Mouse (Mus musculus) heart, adult 8-10 months (tissue): ENCODE results near the gene Cep85l. TPM values are rescaled to one million over a fixed set of nuclear protein-coding genes. Genes with fewer than 3 reads are reported as not detected.
A peak's percentile ranks its signal among the peaks of the same experiment; 100 is the strongest.

ENCODE experiments used
- DNase-seq: peaks from one replicate; pipeline ENCODE4 v3.0.0; 2022; ENCODE audit warnings: low spot score
- total RNA-seq, 4 experiments: library from RNA; stranded (reverse); gene quantifications; 2 replicates each; pipeline ENCODE4 v1.2.4; 2022

The Cep85l gene
- 10 to 100 TPM; 13.1 to 16.0 (median 14.3) TPM for total RNA-seq

- DNase-seq, result peak; percentile 90
Observed at GRCm38 (mm10) chr10:53379709-53380106, at the start of gene Cep85l. TSS of gene Cep85l (minus strand) at chr10:53379947.

GRCm38 (mm10) chr10:53428695-53429447 is 49.1 kb upstream of the Cep85l start:
- DNase-seq, result peak; percentile 75

GRCm38 (mm10) chr10:53426524-53426923 is 46.8 kb upstream of the Cep85l start:
- DNase-seq, result no peak

GRCm38 (mm10) chr10:53423091-53423490 is 43.3 kb upstream of the Cep85l start:
- DNase-seq, result no peak

DNA sequence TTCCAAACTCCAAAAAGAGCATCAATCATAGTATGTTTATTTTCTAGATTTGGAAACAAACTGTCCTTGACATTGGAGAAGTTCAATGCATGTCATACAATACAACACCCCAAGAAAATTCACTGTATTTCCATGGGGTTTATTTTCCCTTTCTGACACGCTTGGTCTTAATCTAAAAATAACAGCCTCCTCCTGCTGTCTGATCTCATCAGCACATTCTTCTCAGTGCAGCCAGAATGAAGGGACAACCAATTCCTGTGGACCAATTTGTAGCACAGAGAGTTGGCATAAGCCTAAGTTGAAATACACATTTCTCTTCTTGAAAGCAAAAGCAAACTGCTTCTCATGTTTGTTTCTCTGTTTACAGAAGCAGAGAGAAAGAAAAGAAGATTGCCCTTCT is 42.5 kb upstream of the Cep85l start:
- no peak for DNase-seq

DNA sequence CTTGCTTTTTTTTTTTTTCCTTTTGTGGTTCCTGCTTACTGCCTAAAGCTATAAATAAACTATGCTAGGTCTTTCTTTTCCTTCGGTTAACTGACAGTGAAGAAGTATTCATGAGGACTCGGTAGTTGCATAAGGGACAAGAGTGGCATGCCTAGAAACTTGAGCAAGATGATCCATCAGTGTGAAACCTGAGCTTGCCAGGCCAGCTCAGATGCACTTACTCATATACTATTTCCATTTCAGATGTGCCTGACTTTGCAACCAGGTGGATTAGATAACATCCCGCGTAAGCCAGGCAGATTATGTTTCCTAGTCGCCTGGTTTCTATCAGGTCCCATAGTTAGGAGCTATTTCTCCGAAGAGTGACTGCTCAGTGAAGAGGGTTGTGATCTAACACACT is 41.9 kb upstream of the Cep85l start:
- no peak for DNase-seq

GRCm38 (mm10) chr10:53420069-53420468 is 40.3 kb upstream of the Cep85l start:
- DNase-seq, result no peak

DNA sequence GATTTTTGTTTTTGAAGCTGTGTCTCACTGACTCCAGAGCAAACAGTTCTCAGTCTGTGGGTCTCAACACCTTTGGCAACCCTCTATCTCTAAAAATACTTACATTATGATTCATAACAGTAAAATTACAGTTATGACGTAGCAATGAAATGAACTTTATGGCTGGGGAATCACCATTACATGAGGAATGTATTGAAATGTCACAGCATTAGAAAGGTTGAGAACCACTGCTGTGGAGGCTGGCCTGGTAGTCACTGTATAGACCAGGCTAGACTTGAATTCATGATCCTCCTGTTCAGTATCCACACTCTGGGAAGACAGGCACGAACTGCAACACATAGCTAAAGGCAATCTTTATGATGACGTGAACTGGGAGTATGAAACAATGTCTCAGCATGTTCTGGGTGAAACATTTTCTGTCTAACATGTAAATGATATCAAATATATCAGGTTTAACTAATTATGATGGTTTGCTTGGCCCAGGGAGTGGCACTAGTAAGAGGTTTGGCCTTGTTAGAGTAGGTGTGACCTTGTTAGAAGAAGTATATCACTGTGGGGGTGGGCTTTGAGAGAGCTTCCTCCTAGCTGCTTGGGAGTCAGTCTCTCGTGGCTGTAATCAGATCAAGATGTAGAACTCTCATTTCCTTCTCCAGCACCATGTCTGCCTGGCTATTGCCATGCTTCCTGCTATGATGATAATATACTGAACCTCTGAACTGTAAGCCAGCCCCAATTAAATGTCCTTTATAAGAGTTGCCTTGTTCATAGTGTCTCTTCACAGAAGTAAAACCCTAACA is 39.6 kb upstream of the Cep85l start:
- DNase-seq, result no peak

DNA sequence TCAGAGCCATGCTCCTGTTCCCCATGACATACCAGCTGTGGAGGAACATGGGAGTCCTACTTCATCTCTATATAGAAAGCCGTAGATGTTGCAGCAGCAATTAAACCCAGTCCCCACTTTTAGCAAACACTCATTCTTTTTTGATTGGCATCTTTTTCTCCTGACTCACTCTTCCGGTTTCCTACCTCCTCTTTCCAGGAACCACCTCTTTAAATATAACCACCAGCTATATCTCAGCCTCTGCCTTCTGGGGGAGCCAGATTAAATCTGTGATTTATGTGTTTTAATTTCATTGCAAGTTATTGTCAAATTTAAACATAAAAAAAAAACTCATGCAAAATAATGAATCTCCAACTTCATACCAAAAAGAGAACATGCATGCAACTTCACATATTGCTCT is 37.3 kb upstream of the Cep85l start:
- no peak for DNase-seq

DNA sequence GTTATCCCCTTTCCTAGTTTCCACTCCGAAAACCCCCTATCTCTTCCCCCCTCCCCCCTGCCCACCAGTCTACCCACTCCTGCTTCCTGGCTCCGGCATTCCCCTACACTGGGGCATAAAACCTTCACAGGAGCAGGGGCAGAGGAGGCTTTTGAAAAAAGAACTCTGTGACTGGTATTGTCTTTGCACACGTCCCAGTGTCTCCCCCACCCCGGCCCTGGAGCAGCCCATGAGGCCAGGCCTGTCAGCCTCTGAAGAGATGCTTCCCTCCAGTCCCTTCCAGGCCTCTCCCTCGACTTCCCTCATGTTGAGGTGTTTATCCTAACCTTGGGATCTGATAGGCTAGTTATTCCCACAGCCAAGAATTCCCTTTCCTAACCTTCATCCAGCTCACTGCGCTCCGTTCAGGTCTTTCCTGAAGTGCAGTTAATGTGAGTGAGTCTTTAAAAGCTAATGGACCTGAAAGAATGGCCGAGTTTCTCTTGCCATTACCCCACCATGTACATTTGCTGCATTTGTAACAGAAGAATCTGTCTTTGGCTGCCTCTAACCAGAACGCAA is 36.5 kb upstream of the Cep85l start:
- DNase-seq, result no peak

DNA sequence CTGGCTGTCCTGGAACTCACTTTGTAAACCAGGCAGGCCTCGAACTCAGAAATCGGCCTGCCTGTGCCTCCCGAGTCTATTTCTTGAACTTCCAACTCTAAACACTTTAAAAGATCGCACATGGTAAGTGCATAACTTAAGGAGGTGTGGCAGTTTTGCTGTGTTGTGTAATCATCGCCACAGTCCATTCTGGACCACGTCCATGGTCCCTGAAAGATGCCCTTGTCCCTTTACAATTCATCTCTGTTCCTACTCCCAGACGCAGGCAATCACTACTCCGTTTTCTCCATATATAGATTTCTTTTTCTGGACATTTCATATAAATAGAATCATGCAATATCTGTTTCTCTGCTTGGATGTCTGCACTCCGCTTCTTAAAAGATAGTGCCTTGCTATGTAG is 35.5 kb upstream of the Cep85l start:
- no peak for DNase-seq

- no peak for DNase-seq
Observed at GRCm38 (mm10) chr10:53414092-53415085, 34.6 kb upstream of the Cep85l start.

DNA sequence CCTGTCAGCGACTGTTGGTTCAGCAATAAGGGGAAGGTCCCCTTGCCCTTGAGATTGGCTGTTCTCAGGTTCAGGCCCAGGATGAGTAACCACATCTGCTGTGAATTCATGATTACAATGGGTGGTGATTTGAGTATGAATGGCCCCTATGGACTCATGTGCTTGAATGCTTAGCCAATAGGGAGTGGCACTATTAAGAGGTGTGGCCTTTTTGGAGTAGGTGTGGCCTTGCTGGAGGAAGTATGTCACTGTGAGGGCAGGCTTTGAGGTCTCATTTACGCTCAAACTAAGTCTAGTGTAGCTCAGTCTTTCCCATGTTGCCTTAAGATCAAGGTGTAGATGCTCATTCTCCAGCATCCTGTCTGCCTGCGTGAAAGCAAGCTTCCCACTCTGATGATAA is 33.2 kb upstream of the Cep85l start:
- no peak for DNase-seq

DNA sequence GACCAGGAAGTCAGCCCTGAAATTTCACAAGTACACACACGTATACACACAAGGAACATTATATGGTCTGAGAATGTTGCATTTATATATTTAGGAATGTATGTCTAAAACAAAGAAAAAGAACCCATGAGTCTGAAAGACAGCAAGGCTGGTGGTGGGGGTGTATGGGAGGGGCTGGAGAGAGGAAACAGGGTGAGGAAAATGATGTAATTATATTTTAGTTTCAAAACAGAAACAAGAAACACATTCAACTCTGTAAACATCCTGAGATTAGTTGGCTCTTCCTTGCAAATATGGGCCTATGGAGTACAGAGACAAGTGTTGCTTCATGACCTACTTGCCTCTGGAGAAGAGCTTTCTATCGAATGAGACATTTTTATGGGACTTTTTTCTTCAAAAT is 32.4 kb upstream of the Cep85l start:
- no peak for DNase-seq

DNA sequence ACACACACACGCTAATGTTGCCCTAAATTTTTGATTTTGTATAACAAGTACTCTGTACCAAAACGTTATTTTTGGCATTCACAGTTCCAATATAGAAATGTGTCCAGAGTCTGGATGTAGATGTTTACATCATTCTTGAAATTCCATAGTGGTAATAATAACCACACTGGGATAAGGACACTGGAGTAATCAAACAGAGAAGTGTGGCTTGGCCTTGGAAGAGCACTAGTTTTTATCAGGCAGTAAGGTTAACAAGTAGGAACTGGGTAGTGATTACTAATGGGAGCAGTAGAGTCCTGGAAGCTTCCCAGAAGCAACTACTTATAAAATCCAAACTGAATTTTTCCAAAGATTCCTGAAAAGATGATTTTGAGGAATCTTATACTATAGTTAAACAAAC is 31.1 kb upstream of the Cep85l start:
- DNase-seq, result no peak

DNA sequence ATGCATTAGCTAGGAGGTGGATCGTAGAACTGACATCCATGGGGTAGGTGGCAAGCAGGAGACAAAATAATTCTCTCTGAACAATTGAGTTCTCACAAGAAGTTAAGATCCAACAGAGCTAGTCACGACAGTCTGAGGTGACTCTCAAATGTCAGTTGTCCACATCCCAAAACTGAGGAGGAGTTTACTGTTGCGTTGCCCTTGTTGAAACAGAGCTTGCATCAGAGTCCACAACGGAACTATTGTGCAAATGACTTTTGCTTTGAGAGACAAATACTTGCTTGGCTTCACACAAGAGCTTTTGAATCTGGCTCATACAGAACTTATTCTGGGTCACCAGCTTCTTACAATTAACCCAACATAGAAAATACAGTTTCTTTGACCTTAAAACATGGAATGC is 27.7 kb upstream of the Cep85l start:
- no peak for DNase-seq

DNA sequence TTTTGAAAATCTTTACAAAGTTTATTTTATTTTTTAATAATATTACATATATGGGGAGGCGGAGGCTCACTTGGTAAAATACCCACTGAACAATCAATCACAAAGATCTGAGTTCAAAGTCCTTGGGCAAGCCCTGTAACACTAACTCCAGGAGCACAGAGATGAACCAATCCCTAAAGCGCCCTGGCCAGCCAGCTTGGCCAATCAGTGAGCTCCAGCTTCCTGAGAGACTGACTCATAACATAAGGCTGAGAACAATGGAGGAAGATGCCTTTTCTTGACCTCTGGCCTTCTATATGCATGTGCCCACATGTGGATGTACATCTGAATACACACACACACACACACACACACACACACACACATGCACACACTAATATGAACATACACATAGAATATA is 27.1 kb upstream of the Cep85l start:
- no peak for DNase-seq

DNA sequence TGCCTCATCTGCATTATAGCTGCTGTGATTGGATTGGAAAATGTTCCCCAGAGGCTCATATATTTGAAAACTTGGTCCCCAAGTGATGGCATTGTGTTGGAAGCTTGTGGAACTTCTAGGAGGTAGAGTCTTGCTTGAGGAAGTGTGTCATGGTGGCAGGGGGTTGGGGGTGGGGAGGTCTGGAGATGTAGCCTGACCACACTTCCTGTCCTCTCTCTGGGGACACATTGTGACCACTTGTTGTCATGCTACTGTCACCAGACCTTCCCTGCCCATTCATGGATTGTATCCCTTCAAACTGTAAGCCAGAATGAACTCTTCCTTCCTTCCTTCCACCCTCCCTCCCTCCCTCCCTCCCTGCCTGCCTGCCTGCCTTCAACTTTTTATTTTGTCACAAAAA is 22.5 kb upstream of the Cep85l start:
- no peak for DNase-seq

DNA sequence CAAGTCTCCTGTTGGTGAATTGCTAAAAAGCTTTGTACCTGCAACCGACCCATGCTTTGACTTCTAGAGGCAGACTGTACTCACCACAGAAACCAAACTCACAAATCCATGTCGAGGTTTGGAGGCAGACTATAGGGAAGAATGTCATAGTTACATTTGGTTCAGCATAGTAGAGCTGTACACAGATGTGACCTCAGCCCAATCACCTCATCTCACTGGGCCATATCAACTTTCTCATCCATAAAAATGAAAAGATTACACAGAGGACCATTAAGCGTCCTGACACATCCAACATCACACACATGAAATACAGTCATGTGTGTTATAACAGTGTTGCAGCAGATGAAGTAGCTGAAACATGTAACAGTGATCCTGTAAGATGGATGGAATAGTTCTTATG is 19.3 kb upstream of the Cep85l start:
- no peak for DNase-seq

GRCm38 (mm10) chr10:53398540-53398902 is 18.8 kb upstream of the Cep85l start:
- DNase-seq, result peak; percentile 80

DNA sequence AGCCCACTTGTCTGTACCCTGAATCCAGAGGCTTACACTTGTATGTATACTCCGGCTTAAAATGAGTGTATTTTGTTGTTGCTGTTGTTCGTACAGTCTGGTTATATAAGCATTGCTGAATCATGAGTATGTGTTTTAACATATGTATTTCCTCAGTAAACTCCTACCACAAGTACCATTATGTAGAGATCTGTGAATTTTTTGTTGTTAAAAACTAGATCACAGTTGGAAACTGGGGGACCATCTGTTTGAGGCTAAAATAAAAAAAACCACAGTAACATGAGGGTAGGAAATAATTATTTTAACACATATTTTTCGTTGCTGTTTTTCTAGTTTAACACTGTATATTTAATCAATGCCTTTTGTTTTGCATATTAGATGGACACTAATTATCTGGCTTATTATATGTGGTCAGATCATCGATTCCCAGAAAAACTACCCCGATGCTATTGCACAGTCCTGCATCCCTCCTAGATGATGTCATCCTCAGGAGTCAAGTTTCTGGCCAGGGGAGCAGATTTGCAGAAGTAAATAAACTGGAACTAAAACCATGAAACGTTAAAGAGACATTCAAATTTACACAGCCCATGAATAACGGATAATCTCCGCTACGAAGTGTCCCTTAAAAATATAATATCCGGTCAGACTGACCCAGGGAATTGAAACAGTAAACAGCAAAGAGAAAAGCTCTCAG is 18.2 kb upstream of the Cep85l start:
- DNase-seq, result no peak
